Mouse (Mus musculus) embryonic fibroblast, embryonic 13.5 days (primary cell): Measurements from ENCODE around the gene Lin52. TPM values are rescaled to one million over a fixed set of nuclear protein-coding genes. Genes with fewer than 3 reads are reported as not detected.
A peak's percentile ranks its signal among the peaks of the same experiment; 100 is the strongest.
"Not testable (repeated sequence)": the region's sequence is repeated elsewhere in the genome, so short reads cannot be mapped to it uniquely, and the experiment has no call there.

ENCODE experiments used
- H3K27ac ChIP-seq: 2 replicates; pipeline ENCODE4 v1.5.1; 2012; ENCODE audit warnings: low read length, control low read depth, inconsistent platforms; ENCODE audit not compliant: insufficient read depth
- H3K4me1 ChIP-seq: 2 replicates; pipeline ENCODE4 v1.6.1; 2011; ENCODE audit warnings: low read length; ENCODE audit not compliant: control insufficient read depth, insufficient read depth
- H3K4me3 ChIP-seq: 2 replicates; pipeline ENCODE4 v1.5.1; 2011; ENCODE audit warnings: mild to moderate bottlenecking, control low read depth, low read length; ENCODE audit not compliant: insufficient read depth
- CTCF ChIP-seq: IDR thresholded peaks from 2 replicates; pipeline ENCODE4 v1.5.1; 2011; ENCODE audit warnings: mild to moderate bottlenecking, control low read depth, low read length, moderate library complexity, borderline replicate concordance; ENCODE audit not compliant: insufficient read depth
- POLR2A ChIP-seq: IDR thresholded peaks from 2 replicates; pipeline ENCODE4 v1.6.1; 2011; ENCODE audit warnings: low read depth, mild to moderate bottlenecking, control low read depth, low read length, moderate library complexity
- polyA plus RNA-seq: library from polyadenylated mRNA; stranded (reverse); fragments of >200 nt; gene quantifications from 2 replicates; pipeline ENCODE4 v1.2.4, GENCODE M21; 2011; ENCODE audit warnings: low read depth; ENCODE audit not compliant: missing spikeins, insufficient read length

Lin52 gene
- polyA plus RNA-seq, 1 experiment: 14.5 TPM

- Histone ChIP-seq H3K27ac (no peak overlapping the region), H3K4me3 (no peak overlapping the region), H3K4me1 (no peaks in the 10 kb centered on the region)
- TF ChIP-seq CTCF (no peak), POLR2A (no peak)
These were observed 80.9 kb downstream of the Lin52 start for GRCm38 (mm10) chr12:84531906-84532829.

- TF ChIP-seq CTCF (no peak), POLR2A (no peak)
- Histone ChIP-seq H3K27ac (no peak overlapping the region), H3K4me3 (no peak overlapping the region), H3K4me1 (no peaks in the 10 kb centered on the region)
These were observed 81.6 kb downstream of the Lin52 start for GRCm38 (mm10) chr12:84532830-84533199.

GRCm38 (mm10) chr12:84533706-84534486, 82.7 kb downstream of the Lin52 start:
- H3K27ac ChIP-seq: no peak overlapping the region
- no peak for TF ChIP-seq CTCF
- no peak for TF ChIP-seq POLR2A

GRCm38 (mm10) chr12:84539537-84539936, 88.3 kb downstream of the Lin52 start:
- not testable (repeated sequence) for H3K4me3 ChIP-seq, H3K27ac ChIP-seq, H3K4me1 ChIP-seq

More at GRCm38 (mm10) chr12:84533706-84534486, 82.7 kb downstream of the Lin52 start:
- Histone ChIP-seq H3K4me3 (no peak overlapping the region), H3K4me1 (no peaks in the 10 kb centered on the region)

- H3K27ac ChIP-seq: no peak overlapping the region
- H3K4me1 ChIP-seq: no peaks in the 10 kb centered on the region
- H3K4me3 ChIP-seq: no peak overlapping the region
- TF ChIP-seq POLR2A (no peak), CTCF (no peak)
These were observed 90.3 kb downstream of the Lin52 start for GRCm38 (mm10) chr12:84541391-84541958.

GRCm38 (mm10) chr12:84546028-84546427, 94.8 kb downstream of the Lin52 start:
- Histone ChIP-seq H3K4me3 (no peak overlapping the region), H3K4me1 (no peaks in the 10 kb centered on the region), H3K27ac (no peak overlapping the region)
- TF ChIP-seq CTCF (peak; percentile 77), POLR2A (no peak)

GRCm38 (mm10) chr12:84546577-84547085, 95.4 kb downstream of the Lin52 start:
- Histone ChIP-seq H3K27ac (no peak overlapping the region), H3K4me3 (no peak overlapping the region), H3K4me1 (no peaks in the 10 kb centered on the region)
- no peak for TF ChIP-seq CTCF
- TF ChIP-seq POLR2A: no peak

- H3K27ac ChIP-seq: no peak overlapping the region
- TF ChIP-seq POLR2A (no peak), CTCF (no peak)
- H3K4me1 ChIP-seq: no peaks in the 10 kb centered on the region
- no peak overlapping the region for H3K4me3 ChIP-seq
These were observed 97.0 kb downstream of the Lin52 start for GRCm38 (mm10) chr12:84548251-84548650.

GRCm38 (mm10) chr12:84555218-84555617, 104.0 kb downstream of the Lin52 start:
- Histone ChIP-seq H3K27ac (no peak overlapping the region), H3K4me1 (no peaks in the 10 kb centered on the region), H3K4me3 (no peak overlapping the region)
- TF ChIP-seq CTCF (no peak), POLR2A (no peak)

GRCm38 (mm10) chr12:84562558-84562957, 111.3 kb downstream of the Lin52 start:
- Histone ChIP-seq H3K27ac (no peak overlapping the region), H3K4me1 (no peaks in the 10 kb centered on the region), H3K4me3 (no peak overlapping the region)
- TF ChIP-seq POLR2A: no peak
- TF ChIP-seq CTCF: no peak
